Mouse (Mus musculus) kidney, adult 10 weeks (tissue): ENCODE measurements around the gene Cul3. TPM values are rescaled to one million over a fixed set of nuclear protein-coding genes. Genes with fewer than 3 reads are reported as not detected.

Source experiments
- polyA plus RNA-seq: library from polyadenylated mRNA; stranded (reverse); fragments of 350-450 nt; fragmentation: Illumina TruSeq; extraction: RNeasy Lipid Tissue Mini Kit (QIAGEN cat#74804); gene quantifications from one replicate; pipeline ENCODE4 v1.2.3, GENCODE M21; 2014; ENCODE audit warnings: low read depth, low replicate concordance

Cul3 gene
- polyA plus RNA-seq, result 477 TPM

DNA sequence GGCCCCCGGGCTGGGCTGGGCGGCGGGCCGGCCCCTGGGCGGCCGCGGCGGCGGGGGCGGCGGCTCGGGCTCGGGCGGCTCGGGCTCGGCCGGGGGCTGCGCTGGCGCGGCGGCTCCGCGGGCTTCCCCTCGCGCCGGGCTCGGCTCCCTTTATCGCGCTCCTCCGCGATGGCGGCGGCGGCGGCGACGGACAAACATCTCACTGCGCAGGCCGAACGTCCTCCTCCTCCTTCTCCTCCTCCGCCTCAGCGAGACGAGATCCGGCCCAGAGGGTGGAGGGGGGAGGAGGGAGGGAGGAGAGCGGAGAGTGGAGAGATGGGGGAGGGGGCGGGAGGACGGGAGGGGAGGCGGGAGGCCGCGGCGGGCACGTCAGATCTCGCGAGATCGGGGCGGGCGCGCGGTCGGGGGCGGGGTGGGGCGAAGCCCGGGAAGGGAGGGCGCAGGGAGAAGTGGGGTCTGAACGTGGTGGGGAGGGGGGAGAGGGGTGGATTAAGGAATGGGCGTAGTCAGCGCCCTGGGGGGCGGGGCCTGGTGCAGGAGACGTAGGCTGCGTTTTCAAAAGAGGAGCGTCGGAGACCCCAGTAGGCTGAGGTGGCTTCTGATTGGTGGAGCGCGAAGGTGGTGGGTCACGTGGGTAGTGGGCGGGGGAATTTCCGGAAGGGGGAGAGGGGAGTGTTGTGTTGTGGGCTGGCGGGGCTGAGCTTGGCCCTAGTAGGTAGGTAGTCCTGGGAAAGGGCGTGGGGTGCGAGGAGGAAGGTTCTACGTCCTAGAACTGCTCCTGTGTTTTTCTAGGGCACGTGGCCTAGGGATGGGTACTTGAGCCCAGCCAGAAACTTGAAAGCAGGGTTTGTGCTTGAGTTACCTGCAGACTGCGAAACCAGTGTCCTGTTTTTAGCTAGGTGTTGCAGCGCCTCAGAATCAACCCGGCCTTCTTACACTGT is at the start of gene Cul3:
Gene Cul3, minus strand, starts transcription at position 45 of the 941 bp plus-strand sequence.

DNA sequence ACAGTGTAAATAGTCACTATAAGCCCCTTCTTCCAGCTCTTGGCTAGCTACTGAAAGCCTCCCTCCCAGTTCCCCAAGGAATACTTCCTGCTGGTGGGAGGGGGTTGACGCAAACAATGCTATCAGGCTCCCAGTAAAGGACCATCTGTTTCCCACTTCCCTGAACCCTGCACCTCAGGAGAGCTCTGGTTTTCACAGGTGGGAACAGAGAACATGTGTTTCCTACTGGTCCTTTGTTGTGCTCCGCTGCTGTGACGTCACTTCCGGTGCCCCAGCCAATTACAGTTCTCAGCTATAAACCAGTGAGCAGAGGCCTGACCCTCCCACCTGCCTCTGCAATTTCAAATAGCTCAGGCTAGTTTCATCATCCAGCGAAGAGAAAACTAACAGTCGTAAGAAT is 122.0 kb downstream of the Cul3 start, which contains the start of gene Fam124b:
Gene Fam124b, minus strand, starts transcription at position 206 of the 400 bp plus-strand sequence.

Other genes starting within 250 kb of the Cul3 start
- gene Fam124b, start 122.0 kb downstream of the Cul3 start, polyA plus RNA-seq, result not detected
- gene Gm45261, start 121.0 kb upstream of the Cul3 start, polyA plus RNA-seq, result not detected